Mouse (Mus musculus) adrenal gland, postnatal 0 days (tissue): ENCODE measurements around the gene Krt9. TPM values are rescaled to one million over a fixed set of nuclear protein-coding genes. Genes with fewer than 3 reads are reported as not detected.

Experiments
- polyA plus RNA-seq: library from polyadenylated mRNA; unstranded; fragments of >200 nt; fragmentation: Nextera tagmentation; extraction: Ambion mirVana; gene quantifications from 2 replicates; pipeline ENCODE4 v1.2.1, GENCODE M21; 2015

The Krt9 gene
- 0.08 TPM in 1 of 2 replicates, not detected in the other for polyA plus RNA-seq

DNA sequence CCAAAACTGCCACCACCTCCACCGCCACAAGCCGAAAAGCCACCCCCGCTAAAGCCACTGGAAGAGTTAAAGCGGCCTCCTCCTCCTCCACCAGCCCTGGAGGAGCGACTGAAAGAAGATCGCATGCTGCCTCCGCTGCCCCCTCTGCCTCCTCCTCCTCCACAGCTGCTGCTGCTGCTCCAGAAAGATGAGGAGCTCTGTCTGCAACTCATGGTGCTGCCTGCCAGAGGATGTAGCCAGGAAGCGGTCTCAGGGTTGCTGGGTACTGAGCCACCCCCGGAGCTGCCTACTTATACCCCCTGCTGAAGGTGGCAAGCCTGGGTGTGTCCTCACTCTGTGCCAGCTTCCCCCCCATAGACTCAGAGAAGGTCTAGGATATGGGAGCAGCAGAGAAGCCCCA is at the start of gene Krt9:
Krt9 (minus strand) TSS at position 255 of the 400 bp plus-strand sequence.

DNA sequence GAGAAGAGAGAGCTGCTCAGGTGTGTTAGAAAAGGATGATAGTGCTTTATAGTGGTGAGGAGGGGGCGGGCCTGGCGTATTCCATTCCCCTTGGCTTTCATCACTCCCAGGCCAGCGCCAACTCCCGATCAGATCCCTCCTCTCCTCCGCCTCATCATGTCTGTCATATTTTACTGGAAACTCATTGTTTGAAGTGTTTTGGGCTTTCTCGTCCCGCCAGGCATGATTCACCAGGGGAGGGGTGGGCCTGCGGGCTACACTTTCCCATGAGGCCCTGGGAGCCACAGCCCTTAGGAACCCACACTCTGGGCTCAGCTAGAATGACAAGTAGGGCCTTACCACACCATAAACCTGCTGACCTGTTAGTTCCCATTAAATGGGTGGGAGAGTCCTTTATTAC is 14.5 kb upstream of the Krt9 start, which contains the start of gene Krt14:
Krt14 (minus strand) TSS at position 51 of the 400 bp plus-strand sequence.

DNA sequence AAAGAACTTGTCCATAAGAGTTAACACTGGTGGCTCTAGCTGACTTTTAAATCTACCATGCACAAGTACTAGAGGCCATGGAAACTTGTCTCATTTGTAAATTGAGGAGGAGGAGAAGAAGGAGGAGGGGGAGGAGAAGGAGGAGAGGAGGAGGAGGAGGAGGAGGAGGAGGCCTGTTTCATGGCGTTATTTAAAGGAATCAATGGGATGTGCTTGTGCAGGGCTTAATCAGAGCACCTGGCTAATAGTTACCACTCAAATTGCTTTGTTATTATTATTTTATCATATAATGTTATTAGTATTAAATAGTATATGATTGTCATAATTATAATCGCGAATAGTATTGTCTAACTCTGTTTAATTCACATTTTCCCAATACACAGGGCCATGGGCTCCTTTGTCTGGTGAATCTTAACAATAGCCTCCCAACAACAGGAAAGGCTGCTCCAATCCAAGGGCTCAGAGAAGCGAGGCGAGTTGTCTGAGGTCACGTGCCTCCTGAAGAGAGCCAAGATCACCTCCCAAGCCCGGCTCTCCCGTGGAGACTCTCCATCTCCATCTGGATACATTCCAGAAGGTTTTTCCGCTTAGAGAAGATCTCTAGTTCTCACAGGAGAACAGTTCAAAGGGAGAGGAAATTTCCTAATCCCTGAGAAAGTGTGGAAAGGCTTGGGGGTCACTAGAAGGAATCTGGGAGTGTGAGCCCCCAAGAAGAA is 44.3 kb downstream of the Krt9 start, which contains the start of gene Krt19:
Krt19 (minus strand) TSS at position 51 of the 716 bp plus-strand sequence.

Other genes starting within 250 kb of the Krt9 start
- not detected in 2 replicates for gene Krtap9-5, start 244.8 kb downstream of the Krt9 start, polyA plus RNA-seq
- gene Krtap29-1, start 214.2 kb downstream of the Krt9 start, polyA plus RNA-seq: not detected in 2 replicates
- gene Krtap16-1, start 206.6 kb downstream of the Krt9 start, polyA plus RNA-seq: not detected in 2 replicates
- not detected in 2 replicates for gene Krtap17-1, start 199.3 kb downstream of the Krt9 start, polyA plus RNA-seq
- gene Krt33a, start 177.0 kb downstream of the Krt9 start, polyA plus RNA-seq: not detected in 2 replicates
- gene Krt33b, start 163.4 kb downstream of the Krt9 start, polyA plus RNA-seq: not detected in 2 replicates
- not detected in 2 replicates for gene Krt34, start 151.7 kb downstream of the Krt9 start, polyA plus RNA-seq
- not detected in 2 replicates for gene Krt31, start 142.7 kb downstream of the Krt9 start, polyA plus RNA-seq
- not detected in 2 replicates for gene Krt32, start 105.0 kb downstream of the Krt9 start, polyA plus RNA-seq
- gene Krt35, start 97.0 kb downstream of the Krt9 start, polyA plus RNA-seq: not detected in 2 replicates
- gene Krt36, start 87.6 kb downstream of the Krt9 start, polyA plus RNA-seq: 0.12 and 0.14 TPM in 2 replicates
- 0.33 and 5.9 TPM in 2 replicates for gene Krt13, start 71.7 kb downstream of the Krt9 start, polyA plus RNA-seq
- 0.66 and 2.0 TPM in 2 replicates for gene Krt15, start 57.3 kb downstream of the Krt9 start, polyA plus RNA-seq
- gene Krt19, start 44.6 kb downstream of the Krt9 start, polyA plus RNA-seq: 37.9 and 40.8 TPM in 2 replicates
- 9.3 and 9.4 TPM in 2 replicates for gene Krt14, start 14.3 kb upstream of the Krt9 start, polyA plus RNA-seq
- gene Krt16, start 55.7 kb upstream of the Krt9 start, polyA plus RNA-seq: not detected in 2 replicates
- gene Krt17, start 67.8 kb upstream of the Krt9 start, polyA plus RNA-seq: 0.72 and 0.82 TPM in 2 replicates
- not detected in 2 replicates for gene Krt42, start 76.6 kb upstream of the Krt9 start, polyA plus RNA-seq
- 1,336 and 1,597 TPM in 2 replicates for gene Eif1, start 126.6 kb upstream of the Krt9 start, polyA plus RNA-seq
- 0.72 TPM in 1 of 2 replicates, not detected in the other for gene Gast, start 141.2 kb upstream of the Krt9 start, polyA plus RNA-seq
- gene Hap1, start 162.9 kb upstream of the Krt9 start, polyA plus RNA-seq: 59.6 and 68.7 TPM in 2 replicates
- gene Jup, start 204.5 kb upstream of the Krt9 start, polyA plus RNA-seq: 48.8 and 57.2 TPM in 2 replicates
- gene P3h4, start 221.6 kb upstream of the Krt9 start, polyA plus RNA-seq: 52.1 and 53.7 TPM in 2 replicates
- gene Fkbp10, start 222.5 kb upstream of the Krt9 start, polyA plus RNA-seq: 61.0 and 61.6 TPM in 2 replicates
- gene Nt5c3b, start 248.6 kb upstream of the Krt9 start, polyA plus RNA-seq: 137 and 142 TPM in 2 replicates
- gene Klhl10, start 248.7 kb upstream of the Krt9 start, polyA plus RNA-seq: 0.39 and 0.88 TPM in 2 replicates